Mouse (Mus musculus): ENCODE results near the gene Ptpn7. TPM values are rescaled to one million over a fixed set of nuclear protein-coding genes. Genes with fewer than 3 reads are reported as not detected.

Ptpn7 gene
- total and polyA plus RNA-seq, 2 experiments from 2014 or later: 0.30 to 3.9 TPM

DNA sequence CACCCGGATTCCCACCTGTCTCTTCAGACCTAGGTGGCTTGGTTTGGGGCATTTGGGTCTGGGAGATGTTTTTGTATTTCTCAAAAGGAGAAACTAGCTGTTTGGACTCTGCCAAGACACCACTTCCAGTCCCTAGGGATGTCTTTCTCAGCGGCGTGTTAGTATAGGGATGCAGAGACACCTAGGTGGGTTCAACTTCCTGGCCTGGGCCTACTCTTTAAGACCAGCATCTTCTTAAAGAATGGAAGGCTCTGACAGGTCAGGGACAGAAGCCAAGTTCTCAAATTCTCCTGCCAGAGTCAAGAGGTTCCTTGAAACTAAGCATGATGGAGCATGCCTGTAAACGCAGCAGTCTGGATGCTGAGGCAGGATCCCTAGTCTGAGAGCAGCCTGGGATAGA, 16.0 kb downstream of the Ptpn7 start:
- H3K4me1 ChIP-seq (ENCODE audit: control insufficient read depth, insufficient read depth): peaks cover 13% of the 10 kb centered on the region; the same call in 1 of the 2 replicates
- TF ChIP-seq EP300 (IDR thresholded peaks at IDR 0.05; ENCODE audit: low read depth) (no peak), CTCF (IDR thresholded peaks at IDR 0.05; ENCODE audit: low read depth) (no peak)
- peak overlapping the region; percentile 91; the same call in 1 of the 2 replicates for H3K4me2 ChIP-seq (ENCODE audit: low read depth, low read length)
- 66% methylated on average over 4 of the region's 4 CpGs for WGBS
- H3K9me3 ChIP-seq (replicated peaks; ENCODE audit: control insufficient read depth, low read length): no peaks in the 10 kb centered on the region
- peak overlapping the region; percentile 81 for H3K4me3 ChIP-seq (ENCODE audit: low read depth, low read length)
- peaks cover 35% of the 10 kb centered on the region for H3K27me3 ChIP-seq (ENCODE audit: control insufficient read depth, insufficient read depth, low read length)
- H3K36me3 ChIP-seq (replicated peaks; ENCODE audit: control insufficient read depth, insufficient read depth, low read length): peaks cover 11% of the 10 kb centered on the region
- no peak overlapping the region for H3K9ac ChIP-seq (replicated peaks; ENCODE audit: low read depth, low read length)
- no peak overlapping the region for H3K27ac ChIP-seq (ENCODE audit: low read depth)
- DNase-seq (ENCODE audit: low spot score) (no peak), ATAC-seq (ENCODE audit: insufficient read depth, low read depth) (no peak)

DNA sequence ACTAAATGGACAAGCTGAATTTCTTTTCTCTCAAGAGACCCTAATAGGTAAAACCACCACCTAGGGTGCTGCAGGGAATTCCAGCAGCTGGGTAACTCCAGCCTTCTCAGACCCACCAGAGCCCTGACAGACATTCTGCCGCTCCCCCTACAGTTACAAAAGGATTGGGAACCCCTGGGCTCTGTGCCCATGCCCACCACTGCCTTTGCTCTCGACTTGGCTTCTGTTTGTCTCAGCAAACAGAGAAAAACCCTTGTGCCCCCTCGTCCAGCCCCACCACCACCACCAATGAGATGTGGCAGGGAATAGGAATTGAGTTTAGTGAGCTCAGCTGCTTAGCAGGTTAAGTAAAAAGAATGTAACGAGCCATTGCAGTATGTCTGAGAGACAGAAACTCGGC, 16.5 kb downstream of the Ptpn7 start:
- no peak overlapping the region for H3K4me2 ChIP-seq (ENCODE audit: low read depth, low read length)
- ATAC-seq (ENCODE audit: insufficient read depth, low read depth): no peak
- 78% methylated on average over 5 of the region's 5 CpGs for WGBS
- peaks cover 13% of the 10 kb centered on the region; the same call in 1 of the 2 replicates for H3K4me1 ChIP-seq (ENCODE audit: control insufficient read depth, insufficient read depth)
- TF ChIP-seq EP300 (IDR thresholded peaks at IDR 0.05; ENCODE audit: low read depth): no peak
- TF ChIP-seq CTCF (IDR thresholded peaks at IDR 0.05; ENCODE audit: low read depth): no peak
- no peak overlapping the region for H3K27ac ChIP-seq (ENCODE audit: low read depth)
- no peak overlapping the region for H3K9ac ChIP-seq (replicated peaks; ENCODE audit: low read depth, low read length)
- no peak overlapping the region for H3K4me3 ChIP-seq (ENCODE audit: low read depth, low read length)
- peaks cover 34% of the 10 kb centered on the region for H3K27me3 ChIP-seq (ENCODE audit: control insufficient read depth, insufficient read depth, low read length)
- peaks cover 11% of the 10 kb centered on the region for H3K36me3 ChIP-seq (replicated peaks; ENCODE audit: control insufficient read depth, insufficient read depth, low read length)
- DNase-seq (ENCODE audit: low spot score): no peak
- no peaks in the 10 kb centered on the region for H3K9me3 ChIP-seq (replicated peaks; ENCODE audit: control insufficient read depth, low read length)

DNA sequence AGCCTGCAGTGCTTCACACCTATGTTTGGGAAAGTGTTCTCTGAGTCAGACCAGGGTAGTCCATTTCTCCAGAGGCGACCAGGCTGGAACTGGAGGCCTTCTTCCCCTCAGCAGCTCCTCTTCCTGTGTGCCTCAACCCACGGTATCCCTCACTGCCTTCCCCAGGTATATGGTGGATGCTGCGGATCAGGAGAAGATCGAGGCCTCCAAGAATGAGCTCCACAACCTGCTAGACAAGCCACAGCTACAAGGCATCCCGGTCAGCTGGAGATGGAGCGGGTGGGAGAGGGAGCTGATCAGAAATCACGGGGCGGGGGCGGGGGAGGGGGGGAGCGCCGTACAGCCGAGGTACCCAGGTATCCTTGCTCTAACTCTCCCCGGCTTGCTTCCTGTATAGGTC, 21.5 kb downstream of the Ptpn7 start:
- Histone ChIP-seq H3K4me3 (ENCODE audit: low read depth, low read length) (no peak overlapping the region), H3K9ac (replicated peaks; ENCODE audit: low read depth, low read length) (no peak overlapping the region), H3K9me3 (replicated peaks; ENCODE audit: control insufficient read depth, low read length) (no peaks in the 10 kb centered on the region), H3K27ac (ENCODE audit: low read depth) (no peak overlapping the region), H3K36me3 (replicated peaks; ENCODE audit: control insufficient read depth, insufficient read depth, low read length) (peaks cover 20% of the 10 kb centered on the region), H3K4me2 (ENCODE audit: low read depth, low read length) (peak overlapping the region; percentile 43; the same call in 1 of the 2 replicates), H3K27me3 (ENCODE audit: control insufficient read depth, insufficient read depth, low read length) (peaks cover 39% of the 10 kb centered on the region), H3K4me1 (ENCODE audit: control insufficient read depth, insufficient read depth) (peaks cover 16% of the 10 kb centered on the region; the same call in 1 of the 2 replicates)
- TF ChIP-seq CTCF (IDR thresholded peaks at IDR 0.05; ENCODE audit: low read depth): no peak
- ATAC-seq (ENCODE audit: insufficient read depth, low read depth) (no peak), DNase-seq (ENCODE audit: low spot score) (no peak)
- WGBS: 36% methylated on average over 13 of the region's 13 CpGs

DNA sequence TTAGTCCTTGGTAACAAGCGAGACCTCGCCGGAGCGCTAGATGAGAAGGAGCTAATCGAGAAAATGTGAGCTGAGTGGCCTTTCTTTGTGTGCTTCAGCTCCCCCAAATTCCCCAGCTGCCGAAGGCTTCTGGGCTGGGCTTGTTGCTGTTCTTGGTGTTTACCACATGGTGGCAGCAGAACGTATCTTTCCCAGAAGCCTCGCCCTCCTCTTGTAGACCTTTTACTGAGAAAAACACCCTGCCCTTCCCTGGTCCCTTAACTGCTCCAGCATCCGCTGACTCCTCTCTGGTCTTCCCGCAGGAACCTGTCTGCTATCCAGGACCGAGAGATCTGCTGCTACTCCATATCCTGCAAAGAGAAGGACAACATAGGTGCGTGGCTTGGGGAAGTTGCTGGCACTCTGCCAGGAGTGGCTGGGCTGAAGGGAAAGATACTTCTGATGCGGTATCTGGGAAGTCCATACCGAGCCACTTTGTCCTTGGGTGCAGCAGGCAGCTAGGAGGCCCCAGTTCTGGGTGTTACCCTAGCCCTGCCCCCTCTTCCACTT, 22.0 kb downstream of the Ptpn7 start:
- peaks cover 44% of the 10 kb centered on the region for H3K27me3 ChIP-seq (ENCODE audit: control insufficient read depth, insufficient read depth, low read length)
- ATAC-seq (ENCODE audit: insufficient read depth, low read depth) (peak; percentile 42; the same call in 1 of the 2 replicates), DNase-seq (ENCODE audit: low spot score) (peak; percentile 95)
- TF ChIP-seq CTCF (IDR thresholded peaks at IDR 0.05; ENCODE audit: low read depth) (peak; percentile 80), EP300 (IDR thresholded peaks at IDR 0.05; ENCODE audit: low read depth) (no peak)
- H3K36me3 ChIP-seq (replicated peaks; ENCODE audit: control insufficient read depth, insufficient read depth, low read length): peaks cover 20% of the 10 kb centered on the region
- peak overlapping the region; percentile 43 for H3K4me2 ChIP-seq (ENCODE audit: low read depth, low read length)
- H3K9ac ChIP-seq (replicated peaks; ENCODE audit: low read depth, low read length): no peak overlapping the region
- H3K4me1 ChIP-seq (ENCODE audit: control insufficient read depth, insufficient read depth): peaks cover 16% of the 10 kb centered on the region; the same call in 1 of the 2 replicates
- 0 out of 2 replicates have a peak overlapping the region, but pooled peaks have one; percentile 40 for H3K27ac ChIP-seq (ENCODE audit: low read depth)
- H3K9me3 ChIP-seq (replicated peaks; ENCODE audit: control insufficient read depth, low read length): no peaks in the 10 kb centered on the region
- no peak overlapping the region for H3K4me3 ChIP-seq (ENCODE audit: low read depth, low read length)
- WGBS: 6% methylated on average over 14 of the region's 14 CpGs

DNA sequence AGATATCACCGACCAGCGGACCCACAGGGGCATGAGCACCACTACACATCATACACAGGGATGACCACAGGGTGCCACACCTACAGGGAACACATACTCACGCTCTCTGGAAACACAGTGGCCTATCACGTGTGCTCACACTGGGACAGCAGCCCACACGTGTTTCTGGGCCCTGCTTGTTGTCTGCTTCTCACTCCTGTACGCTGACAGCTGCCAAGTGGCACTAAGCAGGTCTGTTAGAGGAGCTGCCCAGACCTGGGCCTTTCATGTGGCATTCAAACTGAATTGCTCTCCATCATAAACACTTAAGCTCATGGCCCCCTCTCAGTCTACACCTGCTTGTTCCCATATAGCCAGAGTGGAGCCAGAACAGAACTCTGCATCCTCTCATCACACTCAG, 23.8 kb downstream of the Ptpn7 start:
- peak; percentile 96 for ATAC-seq (ENCODE audit: insufficient read depth, low read depth)
- Histone ChIP-seq H3K27me3 (ENCODE audit: control insufficient read depth, insufficient read depth, low read length) (peaks cover 56% of the 10 kb centered on the region), H3K9ac (replicated peaks; ENCODE audit: low read depth, low read length) (no peak overlapping the region), H3K4me3 (ENCODE audit: low read depth, low read length) (no peak overlapping the region), H3K4me2 (ENCODE audit: low read depth, low read length) (no peak overlapping the region), H3K36me3 (replicated peaks; ENCODE audit: control insufficient read depth, insufficient read depth, low read length) (peaks cover 16% of the 10 kb centered on the region), H3K27ac (ENCODE audit: low read depth) (no peak overlapping the region), H3K9me3 (replicated peaks; ENCODE audit: control insufficient read depth, low read length) (no peaks in the 10 kb centered on the region), H3K4me1 (ENCODE audit: control insufficient read depth, insufficient read depth) (peaks cover 16% of the 10 kb centered on the region; the same call in 1 of the 2 replicates)
- DNase-seq (ENCODE audit: low spot score): peak; percentile 81
- TF ChIP-seq EP300 (IDR thresholded peaks at IDR 0.05; ENCODE audit: low read depth) (peak; percentile 100), CTCF (IDR thresholded peaks at IDR 0.05; ENCODE audit: low read depth) (peak; percentile 9; the same call in 1 of the 2 replicates)
- 44% methylated on average over 6 of the region's 6 CpGs for WGBS

DNA sequence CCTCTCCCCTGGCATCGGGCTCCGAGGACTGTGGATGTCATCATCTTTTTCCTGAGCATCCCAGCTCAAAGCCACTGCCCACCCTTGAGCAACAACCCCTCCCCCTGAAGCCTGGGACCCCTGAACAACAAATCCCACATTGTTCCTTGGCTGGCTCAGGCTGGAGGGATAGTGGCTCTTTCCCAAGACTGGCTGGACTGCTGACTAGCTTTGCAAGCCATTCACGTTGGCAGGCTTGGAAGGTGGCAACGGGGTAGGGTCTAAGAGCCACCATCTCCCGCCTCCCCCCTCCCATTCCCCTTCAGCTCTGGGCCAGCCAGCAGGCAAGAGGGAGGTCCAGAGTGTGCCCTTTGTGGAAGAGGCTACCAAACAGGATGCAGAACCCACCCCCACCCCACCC, 26.1 kb downstream of the Ptpn7 start:
- no peaks in the 10 kb centered on the region for H3K9me3 ChIP-seq (replicated peaks; ENCODE audit: control insufficient read depth, low read length)
- H3K36me3 ChIP-seq (replicated peaks; ENCODE audit: control insufficient read depth, insufficient read depth, low read length): peaks cover 9% of the 10 kb centered on the region
- H3K4me3 ChIP-seq (ENCODE audit: low read depth, low read length): no peak overlapping the region
- 75% methylated on average over 5 of the region's 5 CpGs for WGBS
- H3K4me2 ChIP-seq (ENCODE audit: low read depth, low read length): no peak overlapping the region
- peaks cover 66% of the 10 kb centered on the region for H3K27me3 ChIP-seq (ENCODE audit: control insufficient read depth, insufficient read depth, low read length)
- peaks cover 16% of the 10 kb centered on the region; the same call in 1 of the 2 replicates for H3K4me1 ChIP-seq (ENCODE audit: control insufficient read depth, insufficient read depth)
- no peak overlapping the region for H3K27ac ChIP-seq (ENCODE audit: low read depth)
- DNase-seq (ENCODE audit: low spot score) (no peak), ATAC-seq (ENCODE audit: insufficient read depth, low read depth) (no peak)
- H3K9ac ChIP-seq (replicated peaks; ENCODE audit: low read depth, low read length): no peak overlapping the region
- TF ChIP-seq EP300 (IDR thresholded peaks at IDR 0.05; ENCODE audit: low read depth) (no peak), CTCF (IDR thresholded peaks at IDR 0.05; ENCODE audit: low read depth) (no peak)
